Mouse (Mus musculus): ENCODE results near the gene Usp54.

DNA sequence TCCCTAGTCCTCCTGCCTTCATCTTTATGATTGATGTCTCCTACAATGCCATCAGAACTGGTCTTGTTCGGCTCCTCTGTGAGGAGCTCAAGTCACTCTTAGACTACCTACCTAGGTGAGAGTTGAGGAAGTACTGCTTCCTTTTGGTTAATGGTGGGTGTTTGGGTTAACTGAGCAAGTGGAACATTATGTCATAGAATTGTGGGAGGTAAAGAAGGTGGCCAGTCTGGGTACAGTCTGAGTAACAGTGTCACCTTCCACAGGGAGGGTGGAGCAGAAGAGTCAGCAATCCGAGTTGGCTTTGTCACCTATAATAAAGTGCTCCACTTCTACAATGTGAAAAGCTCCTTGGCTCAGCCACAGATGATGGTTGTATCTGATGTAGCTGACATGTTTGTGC lies 48.1 kb upstream of the Usp54 start:
- no peak for TF ChIP-seq POLR2A (IDR thresholded peaks at IDR 0.05; ENCODE audit: low read depth, low read length)
- no peak for TF ChIP-seq CTCF (IDR thresholded peaks at IDR 0.05; ENCODE audit: borderline replicate concordance, insufficient read depth, low read length)
